Mouse (Mus musculus) cerebellum, adult 8-10 months (tissue): ENCODE data around the gene Fgf13.

Experiments
- DNase-seq: peaks from one replicate; pipeline ENCODE4 v3.0.0; 2022

Gene Fgf13

GRCm38 (mm10) chrX:59567695-59568431 is at the start of gene Fgf13:
Gene Fgf13 (minus strand): TSS chrX:59568071.
- DNase-seq, result peak; percentile 32

- peak; percentile 1 for DNase-seq
Observed at GRCm38 (mm10) chrX:59606535-59606934, 38.7 kb upstream of the Fgf13 start.

- no peak for DNase-seq
Observed at GRCm38 (mm10) chrX:59589050-59589449, 21.2 kb upstream of the Fgf13 start.

- DNase-seq, result no peak
Observed at GRCm38 (mm10) chrX:59585508-59586186, 17.8 kb upstream of the Fgf13 start.

- DNase-seq, result no peak
Observed at GRCm38 (mm10) chrX:59584034-59584433, 16.2 kb upstream of the Fgf13 start.

- DNase-seq, result peak; percentile 29
Observed at GRCm38 (mm10) chrX:59566826-59567694, 811 bp downstream of the Fgf13 start.

GRCm38 (mm10) chrX:59566017-59566679 is 1.7 kb downstream of the Fgf13 start:
- peak; percentile 35 for DNase-seq

- DNase-seq, result no peak
Observed at GRCm38 (mm10) chrX:59547931-59548330, 19.9 kb downstream of the Fgf13 start.

GRCm38 (mm10) chrX:59508273-59508672 is 59.6 kb downstream of the Fgf13 start:
- DNase-seq, result no peak

GRCm38 (mm10) chrX:59493388-59493787 is 74.5 kb downstream of the Fgf13 start:
- DNase-seq, result no peak

GRCm38 (mm10) chrX:59485426-59485825 is 82.4 kb downstream of the Fgf13 start:
- no peak for DNase-seq

- no peak for DNase-seq
Observed at GRCm38 (mm10) chrX:59402596-59403285, 165.1 kb downstream of the Fgf13 start.

GRCm38 (mm10) chrX:59290916-59291411 is 276.9 kb downstream of the Fgf13 start:
- DNase-seq, result peak; percentile 6

- no peak for DNase-seq
Observed at GRCm38 (mm10) chrX:59251576-59251975, 316.3 kb downstream of the Fgf13 start.

GRCm38 (mm10) chrX:59243752-59244151 is 324.1 kb downstream of the Fgf13 start:
- DNase-seq, result no peak

GRCm38 (mm10) chrX:59243176-59243575 is 324.7 kb downstream of the Fgf13 start:
- no peak for DNase-seq

- DNase-seq, result no peak
Observed at GRCm38 (mm10) chrX:59241460-59241747, 326.5 kb downstream of the Fgf13 start.

- DNase-seq, result no peak
Observed at GRCm38 (mm10) chrX:59240683-59241459, 327.0 kb downstream of the Fgf13 start.

- no peak for DNase-seq
Observed at GRCm38 (mm10) chrX:59220675-59221074, 347.2 kb downstream of the Fgf13 start.

GRCm38 (mm10) chrX:59201146-59201545 is 366.7 kb downstream of the Fgf13 start:
- no peak for DNase-seq

- no peak for DNase-seq
Observed at GRCm38 (mm10) chrX:59194149-59194548, 373.7 kb downstream of the Fgf13 start.
